Mouse (Mus musculus) hindbrain, postnatal 0 days (tissue): Measurements from ENCODE around the gene Olfr985. TPM values are rescaled to one million over a fixed set of nuclear protein-coding genes. Genes with fewer than 3 reads are reported as not detected.
A peak's percentile ranks its signal among the peaks of the same experiment; 100 is the strongest.

Experiments used
- ATAC-seq: fragments of 200-750 bp; cut with Nextera tagmentation; 2 replicates; pipeline ENCODE4 v1.8.0; 2017; ENCODE audit warnings: mild to moderate bottlenecking, moderate TSS enrichment, moderate library complexity
- DNase-seq: peaks from one replicate; pipeline ENCODE4 v3.0.0-alpha.2; 2015; ENCODE audit warnings: low spot score
- H3K27ac ChIP-seq: fragments of 300-500 bp; sonication (generic); 2 replicates; pipeline ENCODE4 v1.5.1; 2014; ENCODE audit warnings: mild to moderate bottlenecking
- H3K27me3 ChIP-seq: fragments of 300-500 bp; sonication (generic); 2 replicates; pipeline ENCODE4 v1.6.1; 2014; ENCODE audit warnings: low read length, mixed read lengths; ENCODE audit not compliant: insufficient read depth
- H3K36me3 ChIP-seq: fragments of 300-500 bp; sonication (generic); 2 replicates; pipeline ENCODE4 v1.6.1; 2014; ENCODE audit warnings: low read length, mixed read lengths; ENCODE audit not compliant: insufficient read depth
- H3K4me1 ChIP-seq: fragments of 300-500 bp; sonication (generic); 2 replicates; pipeline ENCODE4 v1.6.1; 2014; ENCODE audit warnings: antibody characterized with exemption, low read length, mixed read lengths; ENCODE audit not compliant: insufficient read depth
- H3K4me2 ChIP-seq: fragments of 300-500 bp; sonication (generic); 2 replicates; pipeline ENCODE4 v1.6.1; 2014; ENCODE audit warnings: low read depth, mild to moderate bottlenecking, low read length, moderate library complexity, mixed read lengths
- H3K4me3 ChIP-seq: fragments of 300-500 bp; sonication (generic); 2 replicates; pipeline ENCODE4 v1.5.1; 2014; ENCODE audit warnings: low read length
- H3K9ac ChIP-seq: fragments of 300-500 bp; sonication (generic); replicated peaks from 2 replicates; pipeline ENCODE4 v1.6.1; 2014; ENCODE audit warnings: mild to moderate bottlenecking, low read length, moderate library complexity, mixed read lengths
- H3K9me3 ChIP-seq: fragments of 300-500 bp; sonication (generic); 2 replicates; pipeline ENCODE4 v1.6.1; 2016; ENCODE audit warnings: low read length, mixed read lengths
- CTCF ChIP-seq: IDR thresholded peaks from 2 replicates; pipeline ENCODE4 v1.5.1; 2016; ENCODE audit warnings: antibody characterized with exemption, control low read depth, low read depth
- WGBS: fragments of 180-500 bp; shearing (Covaris S2); extraction: QIAGEN DNeasy Blood & Tissue Kit; methylation state at CpG from one replicate; pipeline ENCODE4 v1.1.7; 2014; 5-methylcytosine and 5-hydroxymethylcytosine counted together
- polyA plus RNA-seq: library from polyadenylated mRNA; unstranded; fragments of >200 nt; fragmentation: Nextera tagmentation; extraction: Ambion mirVana; gene quantifications from 2 replicates; pipeline ENCODE4 v1.2.1, GENCODE M21; 2015
- total RNA-seq: library from RNA; depleted of rRNA; stranded (reverse); fragments of >200 nt; gene quantifications from 2 replicates; pipeline ENCODE4 v1.2.3, GENCODE M21; 2014; rRNA removed

Gene Olfr985
- total RNA-seq: not detected in 2 replicates
- not detected in 2 replicates for polyA plus RNA-seq

DNA sequence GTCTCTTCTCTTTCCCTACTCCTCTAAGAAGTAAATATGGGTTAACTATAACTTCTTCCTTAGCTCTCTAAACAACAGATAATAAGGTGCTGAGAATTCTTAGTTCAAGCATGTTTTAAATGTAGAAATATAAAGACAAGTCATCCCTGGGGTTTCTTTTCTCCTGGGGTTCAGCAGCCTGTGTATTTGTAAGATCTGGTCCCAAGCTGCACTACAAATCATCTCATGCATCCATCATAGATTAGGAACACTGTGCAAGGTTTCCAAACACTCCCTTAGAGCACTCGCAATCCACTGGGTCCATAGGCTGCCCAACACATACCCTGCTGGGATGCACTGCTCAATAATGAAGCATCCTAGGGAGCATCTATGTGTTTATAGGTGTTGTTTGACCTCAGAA is at the start of gene Olfr985:
Gene Olfr985, minus strand, starts transcription at position 101 of the 400 bp plus-strand sequence.
- no peaks in the 10 kb centered on the region for H3K4me1 ChIP-seq
- H3K27ac ChIP-seq: no peak within 1 kb of the TSS
- DNase-seq: no peak
- WGBS: 86% methylated on average over 1 of the region's 1 CpGs
- H3K4me3 ChIP-seq: no peak within 1 kb of the TSS
- ATAC-seq: no peak
- no peak for TF ChIP-seq CTCF
- no peaks in the 10 kb centered on the region for H3K9me3 ChIP-seq
- H3K4me2 ChIP-seq: no peak within 1 kb of the TSS
- H3K9ac ChIP-seq: no peak within 1 kb of the TSS
- H3K27me3 ChIP-seq: no peaks in the 10 kb centered on the region
- H3K36me3 ChIP-seq: no peaks in the 10 kb centered on the region

DNA sequence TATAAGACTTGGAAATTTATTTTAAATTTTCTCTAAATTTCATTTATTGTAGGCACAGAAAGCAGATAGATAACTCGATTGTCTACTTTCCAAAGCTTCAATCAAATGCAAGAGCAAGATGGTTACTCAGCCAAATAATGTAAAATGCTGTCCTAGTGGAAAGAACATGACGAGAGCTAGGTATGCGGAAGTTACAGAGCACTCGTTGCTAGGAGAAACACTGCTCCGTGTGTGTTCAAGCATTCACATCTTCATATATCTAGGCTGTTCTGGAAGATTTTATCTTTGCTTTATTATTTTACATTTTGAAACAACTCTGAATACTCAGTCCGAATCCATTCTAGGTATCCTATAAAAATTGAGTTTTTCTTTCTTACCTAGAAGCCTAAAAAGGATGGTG is 47.0 kb upstream of the Olfr985 start:
- no peaks in the 10 kb centered on the region for H3K36me3 ChIP-seq
- ATAC-seq (no peak), DNase-seq (no peak)
- no peaks in the 10 kb centered on the region for H3K27me3 ChIP-seq
- TF ChIP-seq CTCF: no peak
- 71% methylated on average over 6 of the region's 6 CpGs for WGBS
- no peak overlapping the region for H3K27ac ChIP-seq
- H3K4me1 ChIP-seq: no peaks in the 10 kb centered on the region
- H3K4me3 ChIP-seq: no peak overlapping the region
- no peaks in the 10 kb centered on the region for H3K9me3 ChIP-seq
- no peak overlapping the region for H3K4me2 ChIP-seq
- no peak overlapping the region for H3K9ac ChIP-seq

DNA sequence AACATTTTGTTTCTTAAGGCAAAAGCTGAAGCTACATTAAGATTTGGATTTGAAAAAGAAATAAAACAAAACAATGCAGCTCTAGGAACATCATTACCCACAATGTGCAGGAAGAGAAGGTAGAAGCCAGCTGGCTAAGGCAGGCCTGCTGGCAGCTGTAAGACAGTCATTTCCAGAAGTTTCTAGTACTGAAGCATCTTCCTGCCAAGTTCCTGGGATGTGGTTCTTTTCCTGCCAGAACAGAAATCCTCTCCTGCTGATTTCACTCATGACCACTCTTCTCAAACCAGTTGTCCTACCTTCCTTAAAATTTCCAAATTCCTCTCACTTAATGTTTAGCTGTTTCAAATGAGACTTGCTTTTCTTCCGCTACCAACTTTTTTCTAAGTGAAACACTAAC is 36.5 kb upstream of the Olfr985 start:
- no peak for ATAC-seq
- H3K27ac ChIP-seq: no peak overlapping the region
- H3K4me1 ChIP-seq: no peaks in the 10 kb centered on the region
- 91% methylated on average over 1 of the region's 1 CpGs for WGBS
- H3K27me3 ChIP-seq: no peaks in the 10 kb centered on the region
- H3K9me3 ChIP-seq: no peaks in the 10 kb centered on the region
- no peak overlapping the region for H3K9ac ChIP-seq
- no peak overlapping the region for H3K4me3 ChIP-seq
- DNase-seq: peak; percentile 36
- no peak overlapping the region for H3K4me2 ChIP-seq
- no peaks in the 10 kb centered on the region for H3K36me3 ChIP-seq
- TF ChIP-seq CTCF: no peak

DNA sequence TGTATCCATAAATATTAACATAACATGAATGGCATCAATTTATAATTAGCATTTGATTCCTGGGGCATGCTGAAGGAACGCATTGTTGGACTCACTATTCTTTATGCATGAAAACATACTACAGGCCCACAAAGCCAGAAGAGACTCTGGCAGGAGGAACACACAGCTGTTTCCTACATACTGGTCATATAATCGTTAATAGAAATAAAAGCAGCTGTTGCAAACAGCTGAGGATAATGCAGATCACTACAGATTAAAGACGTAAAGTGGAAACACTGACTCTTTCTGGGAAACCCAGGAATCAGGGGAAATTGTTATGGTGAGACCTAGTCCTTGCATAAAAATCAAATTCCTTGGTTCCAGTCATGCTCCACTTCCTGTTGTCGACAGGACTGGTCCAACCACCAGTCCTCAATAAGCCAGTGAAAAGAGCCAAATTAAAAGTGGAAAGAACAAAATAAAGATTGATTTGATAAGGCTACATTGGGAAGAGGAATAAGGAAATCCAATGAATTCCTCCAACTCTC is 25.2 kb upstream of the Olfr985 start:
- no peak for TF ChIP-seq CTCF
- Histone ChIP-seq H3K4me2 (no peak overlapping the region), H3K27me3 (no peaks in the 10 kb centered on the region), H3K4me3 (no peak overlapping the region), H3K9ac (no peak overlapping the region), H3K4me1 (no peaks in the 10 kb centered on the region), H3K9me3 (no peaks in the 10 kb centered on the region), H3K27ac (no peak overlapping the region), H3K36me3 (no peaks in the 10 kb centered on the region)
- DNase-seq (no peak), ATAC-seq (no peak)
- WGBS: 57% methylated on average over 4 of the region's 4 CpGs

DNA sequence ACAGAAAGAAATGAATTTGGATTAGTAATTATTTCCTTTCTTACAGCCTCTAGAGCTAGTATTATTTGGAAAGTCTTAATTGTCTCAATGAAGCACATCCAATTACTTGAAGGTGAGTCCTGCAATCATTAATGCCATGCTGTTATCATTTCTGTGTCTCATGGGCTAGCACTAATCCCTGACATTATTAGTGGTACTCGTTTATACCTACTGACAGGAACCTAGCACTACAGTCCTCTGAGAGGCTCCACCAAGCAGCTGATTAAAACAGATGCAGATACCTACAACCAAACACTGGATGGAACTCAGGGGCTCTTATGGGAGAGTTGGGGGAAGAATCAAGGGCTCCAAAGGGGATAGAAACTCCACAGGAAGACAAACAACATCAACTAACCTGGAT is 11.6 kb upstream of the Olfr985 start:
- 0 out of 2 replicates have a peak, but pooled peaks have one; percentile 12 for ATAC-seq
- Histone ChIP-seq H3K36me3 (no peaks in the 10 kb centered on the region), H3K27ac (no peak overlapping the region), H3K9ac (no peak overlapping the region), H3K27me3 (no peaks in the 10 kb centered on the region), H3K9me3 (no peaks in the 10 kb centered on the region), H3K4me1 (no peaks in the 10 kb centered on the region), H3K4me2 (no peak overlapping the region), H3K4me3 (no peak overlapping the region)
- 49% methylated on average over 1 of the region's 1 CpGs for WGBS
- DNase-seq: no peak
- no peak for TF ChIP-seq CTCF

DNA sequence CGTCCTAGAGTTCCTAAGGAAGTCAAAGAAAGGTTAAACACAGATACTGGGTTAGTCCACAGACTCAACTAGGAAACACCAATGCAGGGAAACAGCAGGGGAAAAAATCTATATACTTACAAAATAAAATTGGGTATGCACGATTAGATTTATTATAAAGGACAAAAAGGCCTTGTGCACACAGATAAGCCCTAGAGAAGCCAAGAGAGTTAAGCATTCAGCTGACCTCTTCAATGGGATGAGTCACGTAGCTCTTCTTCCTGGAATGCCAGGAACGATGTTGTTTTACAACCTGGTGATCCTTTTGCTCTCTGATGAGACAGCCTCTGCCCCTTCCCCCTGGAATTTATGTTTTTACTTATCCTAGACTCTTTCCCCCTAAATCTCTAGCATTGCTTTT is 9.5 kb upstream of the Olfr985 start:
- H3K4me2 ChIP-seq: no peak overlapping the region
- no peak for TF ChIP-seq CTCF
- 81% methylated on average over 4 of the region's 4 CpGs for WGBS
- ATAC-seq (no peak), DNase-seq (no peak)
- no peak overlapping the region for H3K4me3 ChIP-seq
- no peaks in the 10 kb centered on the region for H3K4me1 ChIP-seq
- H3K9ac ChIP-seq: no peak overlapping the region
- no peaks in the 10 kb centered on the region for H3K9me3 ChIP-seq
- no peaks in the 10 kb centered on the region for H3K27me3 ChIP-seq
- H3K36me3 ChIP-seq: no peaks in the 10 kb centered on the region
- no peak overlapping the region for H3K27ac ChIP-seq

DNA sequence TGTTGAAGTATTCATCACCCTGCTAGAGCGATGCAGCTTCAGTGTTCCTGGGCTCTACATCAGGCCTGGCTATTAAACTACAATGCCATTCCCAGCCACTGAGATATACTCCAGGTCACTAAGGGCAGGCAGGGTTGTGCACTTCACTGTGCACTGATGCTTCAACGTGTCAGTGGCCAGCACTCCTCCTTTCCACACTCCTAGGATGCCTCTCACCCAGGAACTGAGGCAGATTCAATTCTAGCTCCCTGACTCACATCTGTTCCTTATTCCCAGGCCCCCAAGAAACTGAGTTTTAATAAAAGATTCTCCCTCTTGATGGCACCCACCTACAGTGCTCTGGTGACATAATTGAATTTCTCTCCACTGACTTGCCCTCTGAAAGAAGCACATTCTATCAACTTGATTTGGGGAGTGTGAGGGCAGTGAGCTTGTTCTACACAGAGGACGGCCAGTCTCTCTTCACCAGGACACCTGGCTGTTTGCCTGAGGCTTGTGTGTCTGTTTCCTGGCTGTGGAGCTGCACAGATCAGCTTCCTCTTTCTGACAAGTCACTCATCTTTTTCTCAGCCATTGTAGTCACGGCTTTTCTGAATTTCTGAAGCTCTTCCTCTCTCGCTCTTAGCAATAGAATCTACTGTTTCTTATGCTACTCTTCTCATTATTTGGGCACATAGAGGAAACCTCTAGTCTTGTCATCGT is 7.2 kb upstream of the Olfr985 start:
- no peaks in the 10 kb centered on the region for H3K9me3 ChIP-seq

More for the DNA sequence above, 7.2 kb upstream of the Olfr985 start:
- Histone ChIP-seq H3K4me3 (no peak overlapping the region), H3K27ac (no peak overlapping the region), H3K36me3 (no peaks in the 10 kb centered on the region), H3K27me3 (no peaks in the 10 kb centered on the region), H3K4me2 (no peak overlapping the region), H3K4me1 (no peaks in the 10 kb centered on the region), H3K9ac (no peak overlapping the region)
- no peak for DNase-seq
- 87% methylated on average over 6 of the region's 6 CpGs for WGBS
- TF ChIP-seq CTCF: no peak
- ATAC-seq: no peak
